Mouse (Mus musculus): ENCODE data around the gene Mixl1. TPM values are rescaled to one million over a fixed set of nuclear protein-coding genes. Genes with fewer than 3 reads are reported as not detected.

Gene Mixl1
- total RNA-seq (2021) = under 1 TPM in 1 of 2 experiments, not detected in 1; 0.17 TPM
- long read RNA-seq, experiment 1 = 0 reads
- long read RNA-seq, experiment 2 = 0 reads

- no peak for DNase-seq (ENCODE audit: low spot score in 2 of 2)
Measured at GRCm38 (mm10) chr1:180696626-180697352, at the start of gene Mixl1. TSS of gene Mixl1 (minus strand) at chr1:180697034.

- no peak for DNase-seq (ENCODE audit: low spot score in 2 of 2)
Measured at GRCm38 (mm10) chr1:180729231-180729630, 32.4 kb upstream of the Mixl1 start.

GRCm38 (mm10) chr1:180726183-180726582 is 29.3 kb upstream of the Mixl1 start:
- no peak for DNase-seq (ENCODE audit: low spot score in 2 of 2)

GRCm38 (mm10) chr1:180725704-180726179 is 28.9 kb upstream of the Mixl1 start, which contains the start of gene Acbd3:
TSS of gene Acbd3 (plus strand) at chr1:180726043.
- peak; percentile 84 to 87 for DNase-seq (ENCODE audit: low spot score in 2 of 2)

GRCm38 (mm10) chr1:180723701-180724238 is 26.9 kb upstream of the Mixl1 start:
- DNase-seq (ENCODE audit: low spot score in 2 of 2) = no peak

- no peak for DNase-seq (ENCODE audit: low spot score in 2 of 2)
Measured at GRCm38 (mm10) chr1:180722608-180723007, 25.8 kb upstream of the Mixl1 start.

- DNase-seq (ENCODE audit: low spot score in 2 of 2) = peak; percentile 66 to 69
Measured at GRCm38 (mm10) chr1:180719951-180720689, 23.3 kb upstream of the Mixl1 start.

- no peak for DNase-seq (ENCODE audit: low spot score in 2 of 2)
Measured at GRCm38 (mm10) chr1:180719483-180719882, 22.6 kb upstream of the Mixl1 start.

GRCm38 (mm10) chr1:180718756-180719155 is 21.9 kb upstream of the Mixl1 start:
- no peak for DNase-seq (ENCODE audit: low spot score in 2 of 2)

GRCm38 (mm10) chr1:180708935-180709776 is 12.3 kb upstream of the Mixl1 start:
- DNase-seq (ENCODE audit: low spot score in 2 of 2) = no peak

GRCm38 (mm10) chr1:180707813-180708212 is 11.0 kb upstream of the Mixl1 start:
- DNase-seq (ENCODE audit: low spot score in 2 of 2) = no peak

- DNase-seq (ENCODE audit: low spot score in 2 of 2) = no peak
Measured at GRCm38 (mm10) chr1:180707368-180707767, 10.5 kb upstream of the Mixl1 start.

- DNase-seq (ENCODE audit: low spot score in 2 of 2) = no peak
Measured at GRCm38 (mm10) chr1:180703400-180703799, 6.6 kb upstream of the Mixl1 start.

GRCm38 (mm10) chr1:180698063-180698462 is 1.2 kb upstream of the Mixl1 start:
- no peak for DNase-seq (ENCODE audit: low spot score in 2 of 2)

GRCm38 (mm10) chr1:180691284-180691683 is 5.5 kb downstream of the Mixl1 start:
- DNase-seq (ENCODE audit: low spot score in 2 of 2) = no peak

Other genes starting within 250 kb of the Mixl1 start
- gene Stum, start 213.5 kb downstream of the Mixl1 start, total RNA-seq (2021) = 1 to 10 TPM in 1 of 2 experiments, under 1 TPM in 1; 0.95 to 1.0 TPM
- 100 to 1,000 TPM; 120 to 131 TPM for gene Parp1, start 128.1 kb downstream of the Mixl1 start, total RNA-seq (2021)
- 10 to 100 TPM; 12.2 to 12.3 TPM for gene Lin9, start 55.9 kb downstream of the Mixl1 start, total RNA-seq (2021)
- gene Acbd3, start 29.0 kb upstream of the Mixl1 start, total RNA-seq (2021) = 10 to 100 TPM; 42.6 to 46.5 TPM
- 1,000 to 10,000 TPM; 1,038 to 1,039 TPM for gene H3f3a, start 116.9 kb upstream of the Mixl1 start, total RNA-seq (2021)
- gene Sde2, start 154.1 kb upstream of the Mixl1 start, total RNA-seq (2021) = 10 to 100 TPM; 30.5 to 30.7 TPM
- gene Lefty2, start 196.1 kb upstream of the Mixl1 start, total RNA-seq (2021) = under 1 TPM; 0.39 to 0.45 TPM
- gene Pycr2, start 207.3 kb upstream of the Mixl1 start, total RNA-seq (2021) = 10 to 100 TPM; 43.6 to 43.7 TPM
- gene Lefty1, start 238.0 kb upstream of the Mixl1 start, total RNA-seq (2021) = 1 to 10 TPM; 1.4 to 2.7 TPM
- gene Tmem63a, start 245.3 kb upstream of the Mixl1 start, total RNA-seq (2021) = 10 to 100 TPM; 32.2 to 33.0 TPM

Data from adrenal gland, postnatal 4 days (tissue).